Comparison of ENCODE assay signal across 10 mouse cellular contexts in genomic region chr12:102498726-102499125, GRCm38 (mm10). TPM values are rescaled to one million over a fixed set of nuclear protein-coding genes. Genes with fewer than 3 reads are reported as not detected.
DNase-seq lines count a peak whose midpoint lies in the region; ATAC-seq lines count a peak whose summit lies in the region.
"Had no signal": no experiment of that assay in that cellular context is flagged by ENCODE, and none has a peak within 500 bp of the region (broad histone marks: within the 10 kb centered on the region; RNA-seq: fewer than 3 reads in every experiment).

No protein-coding gene starts in this region.

- no peak for ATAC-seq in neural tube, embryonic 15.5 days (ENCODE audit: low FRiP score)

- no peak overlapping the region for H3K4me3 ChIP-seq in neural tube, embryonic 15.5 days (replicated peaks)
- H3K4me3 ChIP-seq: lung, embryonic 15.5 days had no signal

- intact Hi-C loops in gastrocnemius, postnatal 36 days (cut with DNase I), result no loop called here

- peak; percentile 15 for DNase-seq in urinary bladder, postnatal 14 days (ENCODE audit: low spot score)
- DNase-seq in urinary bladder, postnatal 25 days (ENCODE audit: low spot score), result no peak
- peak; percentile 17 to 22 for DNase-seq in gastrocnemius, postnatal 36 days
- peak; percentile 81 for DNase-seq in kidney, postnatal 14 days
- DNase-seq in cerebellum, postnatal 4 days (ENCODE audit: low spot score in 2 of 2), result no peak
- DNase-seq in layer of hippocampus, postnatal 36 days, result no peak
- no peak for DNase-seq in cerebellum, postnatal 10 days

- no peak overlapping the region for H3K27ac ChIP-seq in neural tube, embryonic 15.5 days (replicated peaks)
- H3K27ac ChIP-seq: lung, embryonic 15.5 days had no signal

- no peak overlapping the region for H3K4me2 ChIP-seq in neural tube, embryonic 15.5 days
- H3K4me2 ChIP-seq: lung, embryonic 15.5 days had no signal

- H3K36me3 ChIP-seq in neural tube, embryonic 15.5 days, result peaks cover 42% of the 10 kb centered on the region

- H3K4me1 ChIP-seq in neural tube, embryonic 15.5 days, result no peaks in the 10 kb centered on the region
- H3K4me1 ChIP-seq: lung, embryonic 15.5 days had no signal

- H3K27me3 ChIP-seq in neural tube, embryonic 15.5 days (replicated peaks), result no peaks in the 10 kb centered on the region
- H3K27me3 ChIP-seq: lung, embryonic 15.5 days had no signal

- H3K9me3 ChIP-seq in neural tube, embryonic 15.5 days (replicated peaks), result no peaks in the 10 kb centered on the region
- H3K9me3 ChIP-seq: lung, embryonic 15.5 days had no signal

- no peak overlapping the region for H3K9ac ChIP-seq in neural tube, embryonic 15.5 days (replicated peaks)
- H3K9ac ChIP-seq: lung, embryonic 15.5 days had no signal

- WGBS in neural tube, embryonic 15.5 days, result 70% methylated on average over 8 of the region's 8 CpGs

RNA-seq across cellular contexts. Expression of gene Golga5, which starts 29.8 kb away (rescaled TPM):
- total RNA-seq in gastrocnemius, postnatal 36 days (2021), result 10 to 100 TPM; 19.6 to 24.5 TPM
- 24.6 and 27.6 TPM in 2 replicates for polyA plus RNA-seq in neural tube, embryonic 15.5 days (2015; fragmentation: Nextera tagmentation; extraction: Ambion mirVana)
- 10 to 100 TPM; 26.0 to 27.1 TPM for total RNA-seq in layer of hippocampus, postnatal 36 days (2021)

RNA-seq across cellular contexts. Expression of gene Chga, which starts 56.0 kb away (rescaled TPM):
- total RNA-seq in gastrocnemius, postnatal 36 days (2021), result not detected
- 178 and 204 TPM in 2 replicates for polyA plus RNA-seq in neural tube, embryonic 15.5 days (2015; fragmentation: Nextera tagmentation; extraction: Ambion mirVana)
- 100 to 1,000 TPM; 125 to 130 TPM for total RNA-seq in layer of hippocampus, postnatal 36 days (2021)
- total RNA-seq: MEL had no signal

RNA-seq across cellular contexts. Expression of gene Lgmn, which starts 59.1 kb away (rescaled TPM):
- 10 to 100 TPM; 26.2 to 27.7 TPM for total RNA-seq in gastrocnemius, postnatal 36 days (2021)
- 117 and 123 TPM in 2 replicates for polyA plus RNA-seq in neural tube, embryonic 15.5 days (2015; fragmentation: Nextera tagmentation; extraction: Ambion mirVana)
- 10 to 100 TPM; 83.0 to 84.8 TPM for total RNA-seq in layer of hippocampus, postnatal 36 days (2021)

Comparison
In these comparisons a context has a peak if more than half of its experiments do, and no peak if none do; other contexts are left out.
1. DNase-seq: peak in urinary bladder, postnatal 14 days (single experiment), gastrocnemius, postnatal 36 days (2 of 2) and kidney, postnatal 14 days (single experiment); none in urinary bladder, postnatal 25 days (single experiment), cerebellum, postnatal 4 days (0 of 2), layer of hippocampus, postnatal 36 days (0 of 2) and cerebellum, postnatal 10 days (0 of 2).
2. RNA of gene Chga, which starts 56.0 kb away (total RNA-seq): 125 to 130 TPM in layer of hippocampus, postnatal 36 days; not detected in gastrocnemius, postnatal 36 days; every median in the first group is over 100 times any median in the second.